ENCODE assay signal across 8 mouse cellular contexts in the genomic region with DNA sequence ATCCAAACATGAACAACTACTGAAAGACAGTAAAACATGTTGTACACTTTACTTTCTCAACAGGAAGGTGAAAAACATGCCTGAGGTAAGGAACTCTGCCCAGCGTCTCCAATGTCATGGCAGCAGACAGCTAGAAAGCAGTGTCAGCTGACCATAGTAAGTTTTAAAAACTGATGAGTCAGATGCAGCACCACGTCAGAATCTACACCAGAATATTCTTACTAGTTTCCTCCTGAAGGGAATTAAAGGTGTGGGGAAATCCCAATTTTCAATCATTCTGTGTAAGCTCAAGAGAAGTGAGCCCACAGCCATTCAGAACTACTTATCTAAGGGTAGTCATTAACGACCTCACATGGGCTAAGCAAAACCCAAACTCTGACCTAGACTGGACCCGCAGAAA. TPM values are rescaled to one million over a fixed set of nuclear protein-coding genes. Genes with fewer than 3 reads are reported as not detected.
A peak's percentile ranks its signal among the peaks of the same experiment; 100 is the strongest.
DNase-seq lines count a peak whose midpoint lies in the region; ATAC-seq lines count a peak whose summit lies in the region.

No protein-coding gene starts in this region.

- no peak overlapping the region for H3K27ac ChIP-seq in lung, embryonic 15.5 days
- no peak overlapping the region for H3K27ac ChIP-seq in embryonic facial prominence, embryonic 15.5 days (replicated peaks)
- 0 out of 2 replicates have a peak overlapping the region, but pooled peaks have one; percentile 88 for H3K27ac ChIP-seq in limb, embryonic 10.5 days

- no peaks in the 10 kb centered on the region for H3K27me3 ChIP-seq in lung, embryonic 15.5 days
- no peaks in the 10 kb centered on the region for H3K27me3 ChIP-seq in embryonic facial prominence, embryonic 15.5 days
- H3K27me3 ChIP-seq in limb, embryonic 10.5 days (ENCODE audit: low read depth, poor library complexity, severe bottlenecking), result 0 out of 2 replicates have a peak, but pooled peaks cover 4% of the 10 kb centered on the region
- H3K27me3 ChIP-seq in splenic B cell, adult 2 months (ENCODE audit: control insufficient read depth, insufficient read depth, low read length, poor library complexity, severe bottlenecking), result no peaks in the 10 kb centered on the region

- no peaks in the 10 kb centered on the region for H3K9me3 ChIP-seq in lung, embryonic 15.5 days
- H3K9me3 ChIP-seq in embryonic facial prominence, embryonic 15.5 days (replicated peaks), result no peaks in the 10 kb centered on the region
- H3K9me3 ChIP-seq in limb, embryonic 10.5 days (replicated peaks), result no peaks in the 10 kb centered on the region

- H3K36me3 ChIP-seq in lung, embryonic 15.5 days, result peaks cover 1% of the 10 kb centered on the region; the same call in 1 of the 2 replicates
- H3K36me3 ChIP-seq in embryonic facial prominence, embryonic 15.5 days, result no peaks in the 10 kb centered on the region
- H3K36me3 ChIP-seq in limb, embryonic 10.5 days, result peaks cover 6% of the 10 kb centered on the region; the same call in 1 of the 2 replicates
- no peaks in the 10 kb centered on the region for H3K36me3 ChIP-seq in splenic B cell, adult 2 months (ENCODE audit: control insufficient read depth, insufficient read depth, low read length, poor library complexity, severe bottlenecking)

- H3K9ac ChIP-seq in lung, embryonic 15.5 days, result peak overlapping the region; percentile 67
- H3K9ac ChIP-seq in embryonic facial prominence, embryonic 15.5 days, result peak overlapping the region; percentile 31; the same call in 1 of the 2 replicates

- WGBS in lung, embryonic 15.5 days, result 8% methylated on average over 4 of the region's 4 CpGs
- 10% methylated on average over 4 of the region's 4 CpGs for WGBS in embryonic facial prominence, embryonic 15.5 days
- WGBS in limb, embryonic 10.5 days, result 40% methylated on average over 4 of the region's 4 CpGs

- H3K4me2 ChIP-seq in lung, embryonic 15.5 days, result peak overlapping the region; percentile 73
- H3K4me2 ChIP-seq in embryonic facial prominence, embryonic 15.5 days (replicated peaks), result peak overlapping the region; percentile 89

- no peak for DNase-seq in lung, postnatal 36 days
- no peak for DNase-seq in limb, embryonic 10.5 days (ENCODE audit: low spot score)
- DNase-seq in splenic B cell, adult 2 months (ENCODE audit: low read depth, low spot score), result peak; percentile 15
- no peak for DNase-seq in thymus, postnatal 14 days
- DNase-seq in gastrocnemius, adult 8-10 months (ENCODE audit: low spot score in 2 of 2), result no peak

- no peak for ATAC-seq in lung, embryonic 15.5 days (ENCODE audit: borderline replicate concordance, extremely low read depth, low FRiP score, low TSS enrichment)
- ATAC-seq in embryonic facial prominence, embryonic 15.5 days (ENCODE audit: insufficient number of reproducible peaks, low FRiP score, low TSS enrichment, low read depth), result no peak
- no peak for ATAC-seq in monocyte, adult 5-6 weeks (replicated peaks; ENCODE audit: insufficient number of reproducible peaks, low FRiP score, low TSS enrichment, poor library complexity, severe bottlenecking)

- peak overlapping the region; percentile 82 for H3K4me3 ChIP-seq in lung, embryonic 15.5 days
- H3K4me3 ChIP-seq in embryonic facial prominence, embryonic 15.5 days (replicated peaks), result peak overlapping the region; percentile 68
- H3K4me3 ChIP-seq in limb, embryonic 10.5 days, result peak overlapping the region; percentile 71

- H3K4me1 ChIP-seq in lung, embryonic 15.5 days, result peaks cover 15% of the 10 kb centered on the region
- H3K4me1 ChIP-seq in embryonic facial prominence, embryonic 15.5 days, result peaks cover 12% of the 10 kb centered on the region; the same call in 1 of the 2 replicates
- peaks cover 13% of the 10 kb centered on the region for H3K4me1 ChIP-seq in limb, embryonic 10.5 days

RNA-seq across cellular contexts. Expression of gene Gas2l3, which starts 1.1 kb away (rescaled TPM):
- 20.7 and 22.0 TPM in 2 replicates for polyA plus RNA-seq in lung, embryonic 15.5 days (2015; fragmentation: Nextera tagmentation; extraction: Ambion mirVana)
- polyA plus RNA-seq in embryonic facial prominence, embryonic 15.5 days (2015; fragmentation: Nextera tagmentation; extraction: Ambion mirVana), result 13.7 and 19.0 TPM in 2 replicates
- polyA plus RNA-seq in limb, embryonic 10.5 days (2016; fragmentation: Nextera tagmentation; extraction: Ambion mirVana), result 10.6 and 13.8 TPM in 2 replicates
- total RNA-seq in monocyte, adult 5-6 weeks (2017), result 1.3 to 6.1 TPM (median 1.7 TPM) in 3 replicates
- 1 to 10 TPM in 2 of 4 experiments, under 1 TPM in 2; 0.53 to 1.6 (median 1.1) TPM for total RNA-seq in gastrocnemius, adult 8-10 months (2022)
